Mouse (Mus musculus) ES-E14 (cell line): ENCODE results near the gene Mab21l2. TPM values are rescaled to one million over a fixed set of nuclear protein-coding genes. Genes with fewer than 3 reads are reported as not detected.

Experiments
- DNase-seq: peaks from one replicate; pipeline ENCODE4 v3.0.0-alpha.2; 2013; ENCODE audit warnings: low read depth, low spot score
- H3K27ac ChIP-seq: 2 replicates; pipeline ENCODE4 v1.5.1; 2012; ENCODE audit warnings: low read depth, mild to moderate bottlenecking, low read length, moderate library complexity, mixed read lengths; ENCODE audit not compliant: poor library complexity, insufficient read depth, severe bottlenecking
- H3K36me3 ChIP-seq: 2 replicates; pipeline ENCODE4 v1.6.1; 2012; ENCODE audit warnings: mild to moderate bottlenecking, low read length, moderate library complexity, mixed read lengths; ENCODE audit not compliant: control insufficient read depth, poor library complexity, insufficient read depth, severe bottlenecking
- H3K4me1 ChIP-seq, 2 experiments: fragments of 150-350 bp in 1 of 2; sonication (generic) in 1 of 2; 2 replicates each; pipeline ENCODE4 v1.6.1; 2012; ENCODE audit warnings: low read length in 2 of 2, mild to moderate bottlenecking in 1 of 2, mixed read lengths in 1 of 2; ENCODE audit not compliant: control insufficient read depth in 2 of 2, insufficient read depth in 2 of 2, poor library complexity in 1 of 2
- H3K4me3 ChIP-seq, 2 experiments: fragments of 150-350 bp in 1 of 2; sonication (generic) in 1 of 2; 2 replicates each; pipeline ENCODE4 v1.5.1; 2012; ENCODE audit warnings: low read length in 2 of 2, low read depth in 1 of 2, mild to moderate bottlenecking in 1 of 2, mixed read lengths in 1 of 2; ENCODE audit not compliant: insufficient read depth in 1 of 2, poor library complexity in 1 of 2, severe bottlenecking in 1 of 2
- H3K9ac ChIP-seq: 2 replicates; pipeline ENCODE4 v1.6.1; 2012; ENCODE audit warnings: low read depth, mild to moderate bottlenecking, low read length, mixed read lengths; ENCODE audit not compliant: poor library complexity, insufficient read depth, severe bottlenecking
- H3K9me3 ChIP-seq: fragments of 150-350 bp; sonication (generic); 2 replicates; pipeline ENCODE4 v1.6.1; 2012; ENCODE audit warnings: low read depth, mild to moderate bottlenecking, low read length; ENCODE audit not compliant: control insufficient read depth, insufficient read depth
- CHD2 ChIP-seq: IDR thresholded peaks from 2 replicates; pipeline ENCODE4 v1.6.1; 2014; ENCODE audit warnings: mild to moderate bottlenecking, low read depth, low read length, inconsistent platforms
- HCFC1 ChIP-seq: IDR thresholded peaks from 2 replicates; pipeline ENCODE4 v1.6.1; 2012; ENCODE audit warnings: low read length, inconsistent platforms, borderline replicate concordance; ENCODE audit not compliant: insufficient read depth
- MAFK ChIP-seq: IDR thresholded peaks from 2 replicates; pipeline ENCODE4 v1.6.1; 2014; ENCODE audit warnings: mild to moderate bottlenecking, low read depth, low read length, inconsistent platforms; ENCODE audit not compliant: insufficient read depth
- ZC3H11A ChIP-seq: IDR thresholded peaks from 2 replicates; pipeline ENCODE4 v1.6.1; 2012; ENCODE audit warnings: low read depth, mild to moderate bottlenecking, inconsistent platforms, low read length, borderline replicate concordance
- ZNF384 ChIP-seq: IDR thresholded peaks from 2 replicates; pipeline ENCODE4 v1.6.1; 2012; ENCODE audit warnings: low read depth, low read length, inconsistent platforms
- in situ Hi-C, 2 experiments: fragments of 600-800 bp; cut with MboI; formaldehyde crosslinking; loops; one replicate each; pipeline ENCODE4 v1.15.1; 2025; ENCODE audit warnings: low sequenced_read_pairs in 2 of 2, inconsistent platforms in 1 of 2; ENCODE audit not compliant: unreplicated experiment in 2 of 2
- total RNA-seq: library from RNA; depleted of rRNA; stranded (reverse); fragments of 300-350 nt; gene quantifications from 2 replicates; pipeline ENCODE4 v1.2.3, GENCODE M21; 2012

Gene Mab21l2
- total RNA-seq, 1 experiment: 0.22 TPM

DNA sequence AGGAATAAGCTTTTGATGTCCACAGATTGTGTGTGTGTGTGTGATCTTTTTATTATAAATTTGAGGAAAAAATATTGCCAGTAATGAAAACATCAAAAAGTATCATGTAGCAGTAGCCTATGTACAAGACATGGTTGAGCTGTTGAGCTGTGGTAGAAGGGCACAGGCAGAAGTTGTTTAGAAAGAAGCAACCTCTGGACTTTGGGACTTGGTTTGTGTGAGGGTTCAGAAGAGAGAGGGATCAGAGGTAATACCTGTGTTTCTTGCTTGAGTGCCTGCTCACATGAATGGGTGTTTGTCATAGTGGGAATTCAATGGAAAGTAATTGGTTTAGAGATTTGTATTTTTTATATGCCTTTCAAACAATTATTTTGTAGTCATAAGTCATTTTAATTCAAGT is 47.8 kb downstream of the Mab21l2 start:
- Histone ChIP-seq H3K9me3 (no peaks in the 10 kb centered on the region), H3K27ac (no peak overlapping the region), H3K9ac (no peak overlapping the region), H3K4me1 (no peaks in the 10 kb centered on the region), H3K36me3 (no peaks in the 10 kb centered on the region), H3K4me3 (no peak overlapping the region)
- TF ChIP-seq MAFK (no peak), CHD2 (no peak), HCFC1 (no peak), ZC3H11A (no peak), ZNF384 (no peak)
- in situ Hi-C loops: no loop called here
- DNase-seq: no peak
